Comparison of ENCODE assay signal across 20 mouse cellular contexts in genomic region chr1:133331142-133331541, GRCm38 (mm10). TPM values are rescaled to one million over a fixed set of nuclear protein-coding genes. Genes with fewer than 3 reads are reported as not detected.
A peak's percentile ranks its signal among the peaks of the same experiment; 100 is the strongest.
DNase-seq lines count a peak whose midpoint lies in the region; ATAC-seq and TF ChIP-seq lines count a peak whose summit lies in the region.
"Had no signal": no experiment of that assay in that cellular context is flagged by ENCODE, and none has a peak within 500 bp of the region (broad histone marks: within the 10 kb centered on the region; RNA-seq: fewer than 3 reads in every experiment).

No protein-coding gene starts in this region.

- no peaks in the 10 kb centered on the region for H3K9me3 ChIP-seq in forebrain, embryonic 15.5 days
- H3K9me3 ChIP-seq in hindbrain, postnatal 0 days (ENCODE audit: low read length) = no peaks in the 10 kb centered on the region
- no peaks in the 10 kb centered on the region for H3K9me3 ChIP-seq in neural tube, embryonic 14.5 days (ENCODE audit: control insufficient read depth, low read length)

- WGBS in forebrain, embryonic 15.5 days = 58% methylated on average over 3 of the region's 3 CpGs
- 35% methylated on average over 3 of the region's 3 CpGs for WGBS in hindbrain, postnatal 0 days
- 31% methylated on average over 3 of the region's 3 CpGs for WGBS in neural tube, embryonic 14.5 days

- H3K4me3 ChIP-seq in forebrain, embryonic 15.5 days = no peak overlapping the region
- H3K4me3 ChIP-seq in hindbrain, postnatal 0 days (ENCODE audit: low read length) = no peak overlapping the region
- H3K4me3 ChIP-seq in neural tube, embryonic 14.5 days (ENCODE audit: low read depth, low read length) = no peak overlapping the region
- H3K4me3 ChIP-seq: megakaryocyte, embryonic 14.5 days had no signal

- peaks cover 26% of the 10 kb centered on the region for H3K4me1 ChIP-seq in forebrain, embryonic 15.5 days
- H3K4me1 ChIP-seq in hindbrain, postnatal 0 days (ENCODE audit: insufficient read depth, low read length) = peaks cover 18% of the 10 kb centered on the region
- peaks cover 12% of the 10 kb centered on the region for H3K4me1 ChIP-seq in neural tube, embryonic 14.5 days (ENCODE audit: control insufficient read depth, insufficient read depth, low read length)

- no peak for DNase-seq in frontal cortex, postnatal 36 days (ENCODE audit: low spot score in 2 of 2)
- DNase-seq in hindbrain, postnatal 0 days (ENCODE audit: low spot score) = peak; percentile 78
- DNase-seq in thymus, postnatal 14 days = no peak
- DNase-seq in right cerebral cortex, postnatal 36 days (ENCODE audit: low spot score in 2 of 2) = no peak
- no peak for DNase-seq in cerebellum, adult 18-20 months
- DNase-seq: cerebellum, adult 8-10 months; heart, postnatal 14 days had no signal

- H3K27me3 ChIP-seq in forebrain, embryonic 15.5 days = no peaks in the 10 kb centered on the region
- no peaks in the 10 kb centered on the region for H3K27me3 ChIP-seq in hindbrain, postnatal 0 days (ENCODE audit: insufficient read depth, low read length)
- no peaks in the 10 kb centered on the region for H3K27me3 ChIP-seq in neural tube, embryonic 14.5 days (ENCODE audit: control insufficient read depth, insufficient read depth, low read length)

- H3K27ac ChIP-seq in forebrain, embryonic 15.5 days (replicated peaks) = no peak overlapping the region; the same call in 1 of the 2 replicates
- peak overlapping the region; percentile 22; the same call in 1 of the 2 replicates for H3K27ac ChIP-seq in hindbrain, postnatal 0 days
- no peak overlapping the region for H3K27ac ChIP-seq in neural tube, embryonic 14.5 days (ENCODE audit: low read depth, low read length)

- peak; percentile 38 for ATAC-seq in frontal cortex, adult (ENCODE audit: low TSS enrichment)
- peak; percentile 82 for ATAC-seq in forebrain, embryonic 15.5 days (replicated peaks)
- peak; percentile 82 for ATAC-seq in hindbrain, postnatal 0 days
- peak; percentile 76; the same call in 1 of the 2 replicates for ATAC-seq in neural tube, embryonic 14.5 days (ENCODE audit: low read depth)
- ATAC-seq: intestine, postnatal 0 days had no signal

- 0 out of 2 replicates have a peak, but pooled peaks have one; percentile 5 for TF ChIP-seq CTCF in hindbrain, postnatal 0 days (IDR thresholded peaks at IDR 0.05; ENCODE audit: low read depth)

- no peak overlapping the region for H3K4me2 ChIP-seq in forebrain, embryonic 15.5 days (replicated peaks)
- H3K4me2 ChIP-seq in hindbrain, postnatal 0 days (ENCODE audit: low read depth, low read length) = no peak overlapping the region
- H3K4me2 ChIP-seq in neural tube, embryonic 14.5 days (ENCODE audit: low read depth, low read length) = no peak overlapping the region
- H3K4me2 ChIP-seq: liver, embryonic 11.5 days had no signal

- no peaks in the 10 kb centered on the region for H3K36me3 ChIP-seq in forebrain, embryonic 15.5 days
- no peaks in the 10 kb centered on the region for H3K36me3 ChIP-seq in hindbrain, postnatal 0 days (ENCODE audit: insufficient read depth, low read length)
- no peaks in the 10 kb centered on the region for H3K36me3 ChIP-seq in neural tube, embryonic 14.5 days (ENCODE audit: control insufficient read depth, insufficient read depth, low read length)

- no peak overlapping the region for H3K9ac ChIP-seq in forebrain, embryonic 15.5 days (replicated peaks)
- no peak overlapping the region for H3K9ac ChIP-seq in hindbrain, postnatal 0 days (replicated peaks; ENCODE audit: low read length)
- H3K9ac ChIP-seq in neural tube, embryonic 14.5 days (replicated peaks; ENCODE audit: low read depth, low read length) = no peak overlapping the region

RNA-seq across cellular contexts. Expression of gene Kiss1, which starts 9.5 kb away (rescaled TPM):
- polyA plus RNA-seq in forebrain, embryonic 15.5 days (2015; fragmentation: Nextera tagmentation; extraction: Ambion mirVana) = not detected in 2 replicates
- not detected in 2 replicates for total RNA-seq in hindbrain, postnatal 0 days (2014; rRNA removed)
- 1.4 TPM in 1 of 2 replicates, not detected in the other for polyA plus RNA-seq in hindbrain, postnatal 0 days (2015; fragmentation: Nextera tagmentation; extraction: Ambion mirVana)
- polyA plus RNA-seq in neural tube, embryonic 14.5 days (2014; fragmentation: Nextera tagmentation; extraction: Ambion mirVana) = not detected in 2 replicates
- total RNA-seq: ES-E14; gastrocnemius, adult 8-10 months; heart, postnatal 14 days had no signal
- polyA plus RNA-seq: C2C12; intestine, postnatal 0 days; large intestine, adult 2 months; liver, embryonic 11.5 days; neural tube, embryonic 11.5 days had no signal

RNA-seq across cellular contexts. Expression of gene Ren1, which starts 19.2 kb away (rescaled TPM):
- not detected in 2 replicates for polyA plus RNA-seq in forebrain, embryonic 15.5 days (2015; fragmentation: Nextera tagmentation; extraction: Ambion mirVana)
- total RNA-seq in hindbrain, postnatal 0 days (2014; rRNA removed) = 0.58 and 1.1 TPM in 2 replicates
- polyA plus RNA-seq in hindbrain, postnatal 0 days (2015; fragmentation: Nextera tagmentation; extraction: Ambion mirVana) = 1.6 and 1.7 TPM in 2 replicates
- polyA plus RNA-seq in neural tube, embryonic 14.5 days (2014; fragmentation: Nextera tagmentation; extraction: Ambion mirVana) = 0.39 and 0.83 TPM in 2 replicates
- total RNA-seq: gastrocnemius, adult 8-10 months; left cerebral cortex, postnatal 14 days had no signal
- polyA plus RNA-seq: C2C12; neural tube, embryonic 11.5 days had no signal

RNA-seq across cellular contexts. Expression of gene Golt1a, which starts 21.5 kb away (rescaled TPM):
- polyA plus RNA-seq in forebrain, embryonic 15.5 days (2015; fragmentation: Nextera tagmentation; extraction: Ambion mirVana) = 0.32 TPM in 1 of 2 replicates, not detected in the other
- total RNA-seq in hindbrain, postnatal 0 days (2014; rRNA removed) = not detected in 2 replicates
- 0.08 TPM in 1 of 2 replicates, not detected in the other for polyA plus RNA-seq in hindbrain, postnatal 0 days (2015; fragmentation: Nextera tagmentation; extraction: Ambion mirVana)
- polyA plus RNA-seq in neural tube, embryonic 14.5 days (2014; fragmentation: Nextera tagmentation; extraction: Ambion mirVana) = not detected in 2 replicates
- total RNA-seq: ES-E14; gastrocnemius, adult 8-10 months; heart, postnatal 14 days had no signal
- polyA plus RNA-seq: C2C12; neural tube, embryonic 11.5 days; testis, adult 2 months had no signal

RNA-seq across cellular contexts. Expression of gene Etnk2, which starts 32.2 kb away (rescaled TPM):
- 5.2 and 5.9 TPM in 2 replicates for polyA plus RNA-seq in forebrain, embryonic 15.5 days (2015; fragmentation: Nextera tagmentation; extraction: Ambion mirVana)
- total RNA-seq in hindbrain, postnatal 0 days (2014; rRNA removed) = 36.7 and 49.7 TPM in 2 replicates
- polyA plus RNA-seq in hindbrain, postnatal 0 days (2015; fragmentation: Nextera tagmentation; extraction: Ambion mirVana) = 27.4 and 29.6 TPM in 2 replicates
- polyA plus RNA-seq in neural tube, embryonic 14.5 days (2014; fragmentation: Nextera tagmentation; extraction: Ambion mirVana) = 15.4 and 21.6 TPM in 2 replicates
- polyA plus RNA-seq: C2C12 had no signal
